Mouse (Mus musculus) mature B cell (primary cell): ENCODE measurements at regions not wholly inside any gene's neighbourhood (a gene's known extent, or its start where the extent isn't known, plus 50 kb on each side); places are given as distances from the start of the nearest gene placed in this dataset.

Experiments
- in situ Hi-C: fragments of 300-500 bp; cut with MboI; formaldehyde crosslinking; loops from 2 replicates; pipeline ENCODE4 v1.14.3; 2019

DNA sequence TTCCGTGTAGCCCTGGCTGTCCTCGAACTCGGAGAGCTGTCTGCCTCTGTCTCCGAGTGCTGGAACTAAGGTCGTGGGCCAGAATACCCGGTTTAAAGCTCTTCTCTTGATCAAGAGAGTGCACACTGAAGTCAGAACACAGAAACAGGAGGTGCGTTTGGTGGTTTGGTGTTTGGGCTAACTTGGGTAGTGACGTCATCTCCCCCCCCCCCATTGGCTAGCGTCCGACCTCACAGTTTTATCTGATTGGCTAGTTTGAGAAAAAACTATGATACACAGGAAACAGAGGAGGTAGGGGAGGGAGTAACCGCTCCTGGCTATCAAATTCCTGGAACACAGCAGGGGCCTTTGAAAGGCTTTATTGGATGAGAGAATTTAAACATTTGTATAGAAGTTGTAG lies 60.2 kb upstream of the Pim1 start:
- in situ Hi-C loops, result loop anchor here (5.0 kb wide), 1 partner anchor 33 kb away; no protein-coding TSS in a partner anchor

GRCm38 (mm10) chr17:29430806-29431205 lies 59.7 kb upstream of the Pim1 start:
- in situ Hi-C loops, result loop anchor here (5.0 kb wide), 1 partner anchor 34 kb away; no protein-coding TSS in a partner anchor

DNA sequence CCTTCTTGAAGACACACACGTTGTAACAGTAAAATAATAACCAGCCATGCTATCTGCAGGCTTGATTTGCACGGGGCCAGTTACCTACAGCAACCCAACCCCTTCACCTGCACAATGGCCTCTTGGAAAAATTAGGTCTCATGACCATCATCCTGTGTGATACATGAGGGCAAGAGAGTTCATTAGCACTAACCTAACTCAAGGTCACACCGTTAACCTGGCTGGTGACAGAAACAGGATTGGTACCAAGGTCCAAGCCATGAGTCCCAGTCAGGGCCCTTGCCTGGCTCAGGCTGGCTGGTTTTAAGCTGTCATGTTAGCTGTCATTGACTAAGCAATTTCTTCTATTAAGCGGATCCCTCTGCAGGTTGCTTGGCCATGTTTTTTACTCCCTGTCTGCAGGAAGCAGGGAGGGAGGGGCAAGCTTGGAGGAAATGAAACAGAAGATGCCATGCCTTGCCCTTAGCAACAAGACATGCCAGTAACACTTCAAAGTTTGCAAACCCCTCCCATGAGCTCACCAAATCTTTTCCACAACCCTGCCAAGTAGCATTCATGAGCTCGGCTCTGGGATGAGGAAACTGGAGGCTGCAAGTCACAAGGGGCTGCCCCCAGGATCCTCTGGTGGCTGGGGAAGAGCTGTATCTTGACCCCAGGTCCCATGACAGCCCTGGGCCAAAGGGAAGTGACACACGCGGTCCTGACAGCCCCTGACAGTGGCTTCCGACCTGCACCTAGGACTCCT lies 58.8 kb upstream of the Pim1 start:
- in situ Hi-C loops, result loop anchor here (5.0 kb wide), 1 partner anchor 34 kb away; no protein-coding TSS in a partner anchor

DNA sequence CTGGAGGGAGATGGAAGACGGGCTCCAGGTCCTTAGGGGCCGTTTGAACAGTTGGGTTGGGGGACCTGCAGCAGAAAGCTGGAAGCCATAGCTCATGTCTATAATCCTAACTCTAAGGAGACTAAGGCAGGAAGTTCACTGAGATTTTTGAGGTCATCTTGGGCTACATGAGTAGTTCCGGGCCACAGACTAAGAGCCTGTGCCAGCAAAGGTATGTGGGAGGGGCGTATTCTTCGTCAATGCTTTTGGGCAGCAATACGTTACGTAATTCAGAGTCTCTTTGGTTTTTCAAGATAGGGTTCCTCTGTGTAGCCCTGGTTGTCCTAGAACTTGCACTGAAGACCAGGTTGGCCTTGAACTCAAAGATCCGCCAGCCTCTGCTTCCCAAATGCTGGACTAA lies 57.9 kb upstream of the Pim1 start:
- in situ Hi-C loops, result loop anchor here (5.0 kb wide), 1 partner anchor 35 kb away; no protein-coding TSS in a partner anchor

DNA sequence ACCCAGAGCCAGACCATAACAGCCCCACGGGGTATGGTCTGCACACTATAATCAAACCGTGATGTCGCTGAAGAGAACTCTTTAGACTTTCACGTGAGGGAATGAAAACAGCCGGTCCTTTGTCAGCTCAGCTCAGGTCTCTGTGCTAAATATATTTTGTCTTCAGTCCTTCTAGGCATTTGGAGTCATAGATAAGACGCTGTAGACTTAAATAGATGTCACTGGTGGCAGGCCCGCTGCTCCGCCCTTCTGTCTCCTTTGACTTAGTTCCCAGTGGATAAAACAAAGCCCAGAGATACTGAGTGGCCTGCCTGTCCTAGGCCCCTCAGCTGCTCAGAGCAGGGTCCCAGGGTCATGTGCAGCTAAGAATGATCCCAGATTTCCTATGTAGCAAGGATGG lies 57.2 kb upstream of the Pim1 start:
- in situ Hi-C loops, result loop anchor here (5.0 kb wide), 1 partner anchor 36 kb away; no protein-coding TSS in a partner anchor

GRCm38 (mm10) chr17:29434074-29434944 lies 56.2 kb upstream of the Pim1 start:
- in situ Hi-C loops, result loop anchor here (5.0 kb wide), 1 partner anchor 37 kb away; no protein-coding TSS in a partner anchor

GRCm38 (mm10) chr17:29435345-29436006 lies 55.1 kb upstream of the Pim1 start:
- in situ Hi-C loops, result loop anchor here (5.0 kb wide), 1 partner anchor 52 kb away; no protein-coding TSS in a partner anchor

GRCm38 (mm10) chr17:29436484-29436870 lies 54.1 kb upstream of the Pim1 start:
- in situ Hi-C loops, result loop anchor here (5.0 kb wide), 1 partner anchor 51 kb away; no protein-coding TSS in a partner anchor

DNA sequence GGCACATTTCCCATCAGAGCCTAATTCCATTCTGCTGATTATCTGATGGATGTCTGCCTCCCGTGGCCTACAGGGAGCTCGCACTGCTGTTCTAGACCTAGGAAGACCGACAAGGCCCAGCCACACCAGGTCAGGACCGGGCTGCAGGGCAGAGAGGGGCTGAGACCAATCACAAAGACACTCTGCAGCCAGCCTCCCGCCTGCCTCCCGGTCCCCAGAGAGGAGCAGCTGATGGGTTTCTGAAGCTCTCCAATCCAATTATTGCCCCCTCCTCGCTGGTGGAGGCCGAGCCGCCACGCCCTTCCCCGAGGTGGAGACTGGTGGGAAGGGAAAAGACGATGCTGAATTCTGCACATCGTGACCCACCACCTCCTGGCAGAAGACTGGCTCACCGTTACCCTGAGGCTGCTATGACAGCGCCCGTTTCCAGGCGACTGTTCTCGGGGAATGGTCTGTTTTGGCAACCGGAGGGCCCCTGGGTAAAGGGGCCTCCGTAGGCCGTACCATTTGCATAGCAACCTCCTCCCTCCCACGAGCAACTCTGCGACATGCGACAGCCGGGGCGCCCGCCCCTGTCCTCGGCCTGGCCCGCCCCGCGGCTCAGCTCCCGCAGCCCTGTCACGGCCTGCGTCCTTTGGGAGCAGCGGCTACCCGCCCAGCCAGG lies 53.5 kb upstream of the Pim1 start:
- in situ Hi-C loops, result loop anchor here (5.0 kb wide), 1 partner anchor 50 kb away; no protein-coding TSS in a partner anchor

DNA sequence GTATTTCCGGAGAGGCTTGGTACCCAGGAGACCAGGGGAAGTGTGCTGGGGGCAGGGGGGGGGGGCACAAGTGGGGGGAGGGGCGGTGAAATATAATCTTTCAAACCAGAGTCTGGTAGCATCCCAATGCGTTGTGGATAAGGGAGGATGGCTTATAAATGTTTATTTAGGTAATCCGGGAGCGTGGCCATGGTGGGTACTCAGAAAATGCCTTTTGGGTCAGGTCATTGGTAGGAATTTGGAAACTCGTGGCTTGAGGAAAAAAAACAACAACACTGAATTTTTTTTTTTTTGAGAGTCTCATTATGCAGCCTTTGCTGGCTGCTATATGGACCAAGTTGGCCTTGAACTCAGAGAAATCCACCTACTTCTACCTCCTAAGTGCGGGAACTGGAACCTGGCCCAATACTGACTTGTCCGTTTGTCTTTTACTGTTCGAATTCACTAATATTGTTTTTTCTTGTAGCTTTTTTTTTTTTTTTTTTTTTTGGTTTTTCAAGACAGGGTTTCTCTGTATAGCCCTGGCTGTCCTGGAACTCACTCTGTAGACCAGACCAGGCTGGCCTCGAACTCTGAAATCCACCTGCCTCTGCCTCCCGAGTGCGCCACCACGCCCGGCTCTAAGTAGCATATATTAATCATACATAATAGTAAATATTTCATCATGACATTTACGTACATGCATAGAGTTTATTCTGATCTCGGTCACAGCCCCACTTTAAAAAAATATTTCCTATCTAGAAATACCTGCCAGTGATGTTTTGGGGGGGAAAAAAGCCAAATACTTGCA lies 52.8 kb upstream of the Pim1 start:
- in situ Hi-C loops, result loop anchor here (5.0 kb wide), 1 partner anchor 50 kb away; no protein-coding TSS in a partner anchor

DNA sequence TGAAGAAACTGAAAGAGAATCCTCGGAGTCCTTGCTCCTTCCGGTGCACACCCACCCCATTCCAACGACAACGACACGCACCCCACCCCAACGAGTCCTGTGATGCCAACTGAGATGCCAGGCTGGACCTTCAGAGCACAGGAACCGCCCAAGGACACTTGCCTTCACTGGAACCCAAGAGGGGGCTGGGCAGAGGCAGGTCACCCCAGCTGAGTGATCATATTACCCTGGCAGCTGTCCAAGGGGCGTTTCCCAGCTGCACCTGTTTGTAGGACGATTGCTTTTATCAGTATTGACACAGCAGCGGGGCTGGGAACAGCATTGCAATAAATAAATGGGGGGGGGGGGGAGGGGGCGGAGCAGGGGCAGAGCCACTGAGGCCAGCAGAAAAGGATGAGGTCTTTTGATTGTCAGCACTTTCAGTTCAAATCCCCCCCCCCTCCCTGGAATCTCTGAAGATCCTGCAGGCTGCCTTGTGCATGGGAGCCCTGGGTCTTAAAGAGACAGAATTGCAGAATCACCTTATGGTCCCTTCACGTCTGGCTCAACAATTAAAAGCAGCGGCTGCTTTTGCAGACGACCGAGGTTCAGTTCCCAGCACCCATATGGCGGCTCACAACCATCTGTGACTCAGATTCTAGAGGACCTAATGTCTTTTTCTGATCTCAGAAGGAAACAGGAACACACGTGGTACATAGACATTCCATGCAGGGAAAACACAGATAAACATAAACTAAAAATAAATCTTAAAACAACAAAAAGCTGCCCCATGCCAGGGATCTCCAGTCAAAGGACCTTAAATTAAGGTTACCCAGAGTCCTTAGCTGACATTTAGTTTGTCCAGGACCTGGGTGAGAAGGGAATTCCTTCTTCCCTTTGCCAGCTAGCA lies 52.0 kb upstream of the Pim1 start:
- in situ Hi-C loops, result loop anchor here (5.0 kb wide), 1 partner anchor 49 kb away; no protein-coding TSS in a partner anchor

DNA sequence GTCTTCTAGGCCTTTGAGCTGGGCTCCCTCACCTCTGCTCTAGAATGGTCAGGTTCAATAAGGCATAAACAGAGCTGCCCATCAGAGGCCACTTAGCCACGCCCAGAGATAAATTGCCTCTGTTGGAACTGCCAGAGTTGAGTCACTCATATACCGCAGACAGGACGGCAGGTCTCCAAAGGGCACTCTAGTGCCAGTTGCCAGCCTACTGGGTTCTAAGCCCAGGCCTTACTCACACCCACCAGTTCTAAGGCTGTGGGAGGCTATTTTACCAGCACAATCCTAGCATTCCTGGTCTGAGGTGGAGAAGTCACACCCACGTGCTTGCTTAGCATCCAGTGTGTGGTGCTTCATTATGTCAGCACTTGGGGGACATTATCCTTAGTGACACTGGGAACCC lies 50.6 kb upstream of the Pim1 start:
- in situ Hi-C loops, result loop anchor here (5.0 kb wide), 1 partner anchor 47 kb away; no protein-coding TSS in a partner anchor

GRCm38 (mm10) chr17:29440490-29440889 lies 50.1 kb upstream of the Pim1 start:
- in situ Hi-C loops, result no loop called here
